Mouse (Mus musculus) forebrain, embryonic 15.5 days (tissue): ENCODE measurements around the gene Ckmt1. TPM values are rescaled to one million over a fixed set of nuclear protein-coding genes. Genes with fewer than 3 reads are reported as not detected.
"Not testable (repeated sequence)": the region's sequence is repeated elsewhere in the genome, so short reads cannot be mapped to it uniquely, and the experiment has no call there.

Experiments used
- ATAC-seq: fragments of 200-750 bp; cut with Nextera tagmentation; replicated peaks from 2 replicates; pipeline ENCODE4 v1.8.0; 2017; ENCODE audit warnings: mild to moderate bottlenecking, moderate TSS enrichment, moderate library complexity
- H3K27ac ChIP-seq: fragments of 300-500 bp; sonication (generic); replicated peaks from 2 replicates; pipeline ENCODE4 v1.5.1; 2015; ENCODE audit warnings: mild to moderate bottlenecking, inconsistent platforms
- H3K27me3 ChIP-seq: fragments of 300-500 bp; sonication (generic); 2 replicates; pipeline ENCODE4 v1.6.1; 2015; ENCODE audit warnings: inconsistent platforms
- H3K36me3 ChIP-seq: fragments of 300-500 bp; sonication (generic); 2 replicates; pipeline ENCODE4 v1.6.1; 2015; ENCODE audit warnings: mild to moderate bottlenecking, inconsistent platforms
- H3K4me1 ChIP-seq: fragments of 300-500 bp; sonication (generic); 2 replicates; pipeline ENCODE4 v1.6.1; 2015; ENCODE audit warnings: inconsistent platforms
- H3K4me2 ChIP-seq: fragments of 300-500 bp; sonication (generic); replicated peaks from 2 replicates; pipeline ENCODE4 v1.6.1; 2015; ENCODE audit warnings: mild to moderate bottlenecking, inconsistent platforms
- H3K4me3 ChIP-seq: fragments of 300-500 bp; sonication (generic); 2 replicates; pipeline ENCODE4 v1.5.1; 2015; ENCODE audit warnings: mild to moderate bottlenecking, inconsistent platforms
- H3K9ac ChIP-seq: fragments of 300-500 bp; sonication (generic); replicated peaks from 2 replicates; pipeline ENCODE4 v1.6.1; 2015; ENCODE audit warnings: mild to moderate bottlenecking, inconsistent platforms
- H3K9me3 ChIP-seq: fragments of 300-500 bp; sonication (generic); 2 replicates; pipeline ENCODE4 v1.6.1; 2016; ENCODE audit warnings: inconsistent platforms
- WGBS: fragments of 180-500 bp; shearing (Covaris S2); methylation state at CpG from one replicate; pipeline ENCODE4 v1.1.7; 2015; ENCODE audit warnings: mixed read lengths; 5-methylcytosine and 5-hydroxymethylcytosine counted together
- polyA plus RNA-seq: library from polyadenylated mRNA; unstranded; fragments of >200 nt; fragmentation: Nextera tagmentation; extraction: Ambion mirVana; gene quantifications from 2 replicates; pipeline ENCODE4 v1.2.1, GENCODE M21; 2015

Gene Ckmt1
- polyA plus RNA-seq, 1 experiment from 2014 or later = 25.1 TPM

DNA sequence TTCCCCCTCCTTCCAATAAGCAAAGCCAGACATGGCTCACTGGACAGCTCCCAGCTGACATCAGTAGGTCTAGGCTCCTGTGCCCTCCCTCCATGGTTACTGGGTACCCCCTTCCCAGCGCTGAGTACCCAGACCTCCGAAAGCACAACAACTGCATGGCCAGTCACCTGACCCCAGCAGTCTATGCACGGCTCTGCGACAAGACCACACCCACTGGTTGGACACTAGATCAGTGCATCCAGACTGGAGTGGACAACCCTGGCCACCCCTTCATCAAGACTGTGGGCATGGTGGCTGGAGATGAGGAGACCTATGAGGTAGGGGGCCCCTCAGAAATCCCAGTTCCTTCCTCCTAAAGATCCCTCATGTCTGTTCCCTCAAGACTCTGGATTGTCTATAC, 1.9 kb downstream of the Ckmt1 start:
- no peak for ATAC-seq
- no peaks in the 10 kb centered on the region for H3K9me3 ChIP-seq
- peak overlapping the region; percentile 52; the same call in 1 of the 2 replicates for H3K4me3 ChIP-seq
- H3K4me1 ChIP-seq = peaks cover 20% of the 10 kb centered on the region
- WGBS = 60% methylated on average over 4 of the region's 4 CpGs
- 0 out of 2 replicates have a peak overlapping the region, but pooled peaks have one; percentile 2 for H3K4me2 ChIP-seq
- peaks cover 24% of the 10 kb centered on the region for H3K27me3 ChIP-seq
- H3K36me3 ChIP-seq = no peaks in the 10 kb centered on the region
- no peak overlapping the region for H3K27ac ChIP-seq
- H3K9ac ChIP-seq = no peak overlapping the region

- Histone ChIP-seq H3K4me1 (peaks cover 9% of the 10 kb centered on the region), H3K27ac (no peak overlapping the region), H3K27me3 (0 out of 2 replicates have a peak, but pooled peaks cover 4% of the 10 kb centered on the region), H3K4me2 (no peak overlapping the region), H3K36me3 (no peaks in the 10 kb centered on the region), H3K9ac (no peak overlapping the region), H3K9me3 (no peaks in the 10 kb centered on the region), H3K4me3 (no peak overlapping the region)
- ATAC-seq = no peak
- 81% methylated on average over 3 of the region's 3 CpGs for WGBS
These were observed 6.1 kb downstream of the Ckmt1 start for GRCm38 (mm10) chr2:121363656-121364055.

GRCm38 (mm10) chr2:121368831-121369230, 11.3 kb downstream of the Ckmt1 start:
- no peak overlapping the region for H3K4me3 ChIP-seq
- ATAC-seq = no peak
- no peaks in the 10 kb centered on the region for H3K36me3 ChIP-seq
- no peaks in the 10 kb centered on the region for H3K27me3 ChIP-seq
- no peak overlapping the region for H3K4me2 ChIP-seq
- H3K4me1 ChIP-seq = peaks cover 4% of the 10 kb centered on the region; the same call in 1 of the 2 replicates
- H3K27ac ChIP-seq = no peak overlapping the region
- H3K9ac ChIP-seq = no peak overlapping the region
- WGBS = 54% methylated on average over 2 of the region's 2 CpGs
- H3K9me3 ChIP-seq = no peaks in the 10 kb centered on the region

DNA sequence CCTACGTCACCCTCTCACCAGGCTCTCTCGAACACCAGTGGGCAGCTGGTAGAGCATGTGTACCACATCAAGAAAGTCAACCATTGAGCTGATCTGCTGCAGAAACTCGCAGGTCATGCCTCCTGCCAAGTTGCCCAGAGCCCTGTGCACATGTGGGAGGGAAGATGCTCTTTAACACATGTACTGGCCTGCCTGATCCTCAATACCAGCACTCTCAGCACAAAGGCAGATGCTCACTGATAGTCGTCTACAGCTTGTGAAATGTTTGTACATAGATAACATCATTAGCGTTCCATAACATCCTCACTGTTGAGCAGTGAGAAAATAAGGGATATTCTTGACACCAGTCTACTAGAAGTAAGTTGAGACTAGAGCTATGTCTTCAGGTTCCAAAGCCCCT, 13.4 kb downstream of the Ckmt1 start:
- H3K36me3 ChIP-seq = no peaks in the 10 kb centered on the region
- peaks cover 4% of the 10 kb centered on the region; the same call in 1 of the 2 replicates for H3K4me1 ChIP-seq
- H3K27ac ChIP-seq = no peak overlapping the region
- H3K4me2 ChIP-seq = no peak overlapping the region
- ATAC-seq = no peak
- H3K27me3 ChIP-seq = no peaks in the 10 kb centered on the region
- H3K4me3 ChIP-seq = no peak overlapping the region
- H3K9ac ChIP-seq = no peak overlapping the region
- H3K9me3 ChIP-seq = no peaks in the 10 kb centered on the region
- WGBS = 93% methylated on average over 5 of the region's 5 CpGs

DNA sequence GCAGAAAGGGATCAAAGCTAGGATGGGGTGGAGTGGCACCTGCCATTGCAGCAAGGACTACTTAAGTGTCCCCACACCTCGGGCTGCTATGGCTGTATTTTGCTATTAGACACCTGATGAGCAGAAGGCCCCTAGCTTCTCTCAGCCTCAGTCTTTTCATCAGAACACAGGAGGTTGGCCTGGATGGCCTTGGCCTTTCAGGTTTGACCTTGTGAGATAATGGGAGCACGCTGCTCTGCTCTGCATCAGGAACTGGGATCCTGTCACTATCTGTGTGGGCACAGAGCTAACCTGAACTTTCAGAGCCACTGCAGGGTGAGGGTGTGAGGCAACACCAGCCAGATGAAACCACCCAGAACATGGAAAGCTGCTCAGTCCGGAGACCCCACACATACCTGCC, 14.8 kb downstream of the Ckmt1 start:
- H3K9me3 ChIP-seq = no peaks in the 10 kb centered on the region
- 79% methylated on average over 3 of the region's 3 CpGs for WGBS

DNA sequence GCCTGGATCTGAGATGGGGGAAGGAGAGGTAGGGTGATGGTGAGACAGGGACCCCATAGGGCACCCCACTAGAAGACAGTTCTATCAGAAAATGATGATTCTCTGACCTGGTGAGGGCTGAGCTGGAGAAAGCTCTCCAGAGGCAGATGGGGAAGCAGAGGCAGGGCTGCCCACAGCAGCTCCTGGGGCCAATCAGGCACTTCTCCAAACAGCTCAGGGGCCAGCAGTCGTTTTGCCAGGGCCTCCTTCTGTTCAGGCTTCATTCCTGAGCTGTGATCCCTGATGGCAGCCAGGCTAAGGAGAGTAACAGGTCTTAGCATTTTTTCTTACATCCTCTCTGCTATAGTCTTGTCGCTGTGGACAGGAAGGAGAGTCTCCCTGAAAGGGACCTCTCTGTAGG, 17.3 kb downstream of the Ckmt1 start:
- Histone ChIP-seq H3K9ac (no peak overlapping the region), H3K4me2 (no peak overlapping the region), H3K27me3 (no peaks in the 10 kb centered on the region), H3K4me1 (no peaks in the 10 kb centered on the region), H3K27ac (no peak overlapping the region), H3K36me3 (no peaks in the 10 kb centered on the region), H3K9me3 (no peaks in the 10 kb centered on the region), H3K4me3 (no peak overlapping the region)
- no peak for ATAC-seq
- WGBS = 67% methylated on average over 2 of the region's 2 CpGs

More for the DNA sequence above, 14.8 kb downstream of the Ckmt1 start:
- Histone ChIP-seq H3K27me3 (no peaks in the 10 kb centered on the region), H3K4me3 (no peak overlapping the region), H3K4me1 (peaks cover 4% of the 10 kb centered on the region; the same call in 1 of the 2 replicates), H3K36me3 (no peaks in the 10 kb centered on the region), H3K4me2 (no peak overlapping the region), H3K9ac (no peak overlapping the region), H3K27ac (no peak overlapping the region)
- ATAC-seq = no peak

DNA sequence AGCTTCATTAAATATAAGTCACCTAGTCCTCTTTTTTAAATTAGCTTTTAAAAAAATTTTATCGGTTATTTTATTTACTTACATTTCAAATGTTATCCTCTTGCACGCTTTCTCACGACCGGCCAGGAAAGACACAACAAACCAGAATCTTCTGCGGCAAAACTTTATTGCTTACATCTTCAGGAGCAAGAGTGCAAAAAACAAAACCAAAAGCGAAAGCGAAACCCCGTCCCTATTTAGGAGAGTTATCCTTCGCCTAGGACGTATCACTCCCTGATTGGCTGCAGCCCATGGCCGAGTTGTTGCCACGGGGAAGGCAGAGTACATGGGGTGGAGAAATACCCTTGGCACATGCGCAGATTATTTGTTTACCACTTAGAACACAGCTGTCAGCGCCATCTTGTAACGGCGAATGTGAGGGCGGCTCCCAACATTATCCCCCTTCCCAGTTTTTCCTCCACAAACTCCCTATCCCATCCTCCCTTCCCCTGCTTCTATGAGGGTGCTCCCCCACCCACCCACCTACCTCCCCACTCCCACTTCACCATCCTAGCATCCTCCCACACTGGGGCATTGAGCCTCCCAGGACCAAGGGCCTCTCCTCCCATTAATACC, 29.6 kb downstream of the Ckmt1 start, which contains the start of gene Strc:
Gene Strc, minus strand, starts transcription at position 208 of the 615 bp plus-strand sequence.
- not testable (repeated sequence) for H3K4me2 ChIP-seq, H3K4me1 ChIP-seq, H3K27ac ChIP-seq, ATAC-seq, H3K27me3 ChIP-seq, H3K4me3 ChIP-seq, H3K36me3 ChIP-seq, H3K9ac ChIP-seq, H3K9me3 ChIP-seq
- WGBS = 92% methylated on average over 17 of the region's 17 CpGs

GRCm38 (mm10) chr2:121396624-121397023, 39.1 kb downstream of the Ckmt1 start:
- Histone ChIP-seq H3K27me3 (no peaks in the 10 kb centered on the region), H3K4me3 (no peak overlapping the region), H3K27ac (no peak overlapping the region), H3K4me2 (no peak overlapping the region), H3K4me1 (no peaks in the 10 kb centered on the region), H3K9ac (no peak overlapping the region), H3K9me3 (no peaks in the 10 kb centered on the region), H3K36me3 (no peaks in the 10 kb centered on the region)
- WGBS = 14% methylated on average over 8 of the region's 8 CpGs
- ATAC-seq = no peak

- Histone ChIP-seq H3K9me3 (no peaks in the 10 kb centered on the region), H3K36me3 (no peaks in the 10 kb centered on the region), H3K9ac (no peak overlapping the region), H3K27ac (no peak overlapping the region), H3K4me2 (no peak overlapping the region), H3K4me3 (no peak overlapping the region), H3K4me1 (no peaks in the 10 kb centered on the region), H3K27me3 (no peaks in the 10 kb centered on the region)
- ATAC-seq = no peak
These were observed 45.8 kb downstream of the Ckmt1 start for GRCm38 (mm10) chr2:121403296-121403695.

- Histone ChIP-seq H3K9me3 (no peaks in the 10 kb centered on the region), H3K4me1 (peaks cover 8% of the 10 kb centered on the region), H3K36me3 (no peaks in the 10 kb centered on the region), H3K9ac (no peak overlapping the region), H3K27ac (no peak overlapping the region), H3K4me3 (no peak overlapping the region), H3K27me3 (no peaks in the 10 kb centered on the region), H3K4me2 (no peak overlapping the region)
- WGBS = 33% methylated on average over 4 of the region's 4 CpGs
- no peak for ATAC-seq
These were observed 50.6 kb downstream of the Ckmt1 start for GRCm38 (mm10) chr2:121408160-121408559.

- Histone ChIP-seq H3K9ac (peak overlapping the region; percentile 69), H3K4me1 (peaks cover 31% of the 10 kb centered on the region), H3K36me3 (peaks cover 5% of the 10 kb centered on the region; the same call in 1 of the 2 replicates), H3K27me3 (no peaks in the 10 kb centered on the region), H3K9me3 (no peaks in the 10 kb centered on the region), H3K4me2 (peak overlapping the region; percentile 47), H3K4me3 (peak overlapping the region; percentile 91), H3K27ac (peak overlapping the region; percentile 97)
- 12% methylated on average over 4 of the region's 4 CpGs for WGBS
- no peak for ATAC-seq
These were observed 55.4 kb downstream of the Ckmt1 start for GRCm38 (mm10) chr2:121412843-121413386.
